Mouse (Mus musculus): ENCODE measurements around the gene Ptprd. TPM values are rescaled to one million over a fixed set of nuclear protein-coding genes. Genes with fewer than 3 reads are reported as not detected.

Gene Ptprd
- polyA plus RNA-seq, 1 experiment = 108 TPM

DNA sequence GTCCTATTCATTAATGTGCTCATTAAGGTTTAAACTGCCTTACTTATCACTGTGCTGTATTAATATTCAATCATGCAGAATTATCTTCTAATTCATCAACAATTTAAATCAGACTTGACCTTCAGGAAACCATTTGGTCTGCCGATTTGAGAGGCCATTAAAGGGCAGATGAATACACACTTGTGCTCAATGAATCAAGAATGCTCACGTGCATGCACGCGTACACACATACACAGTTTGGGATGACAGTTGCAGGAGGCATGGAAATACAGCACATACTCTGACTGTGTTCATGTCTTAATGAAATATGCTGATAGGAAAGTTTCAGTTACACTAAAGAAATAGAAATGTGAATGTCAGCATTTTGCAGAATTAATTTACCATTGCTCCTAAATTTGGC is 2066.8 kb downstream of the Ptprd start:
- TF ChIP-seq POLR2A (IDR thresholded peaks at IDR 0.05; ENCODE audit: borderline replicate concordance, insufficient read depth, low read length) (no peak), CTCF (IDR thresholded peaks at IDR 0.05; ENCODE audit: borderline replicate concordance, insufficient read depth, low read depth, low read length) (no peak)
- 72% methylated on average over 4 of the region's 4 CpGs for WGBS
- H3K27ac ChIP-seq (ENCODE audit: insufficient read depth, low read length) = no peak overlapping the region
- H3K4me1 ChIP-seq (ENCODE audit: control insufficient read depth, insufficient read depth, low read length) = no peaks in the 10 kb centered on the region; the same call in 1 of the 2 replicates
- no peaks in the 10 kb centered on the region; the same call in 1 of the 2 replicates for H3K27me3 ChIP-seq (ENCODE audit: control insufficient read depth, insufficient read depth, low read length)
- no peak for DNase-seq
- no peak overlapping the region for H3K4me3 ChIP-seq (replicated peaks; ENCODE audit: insufficient read depth, low read depth, low read length)

DNA sequence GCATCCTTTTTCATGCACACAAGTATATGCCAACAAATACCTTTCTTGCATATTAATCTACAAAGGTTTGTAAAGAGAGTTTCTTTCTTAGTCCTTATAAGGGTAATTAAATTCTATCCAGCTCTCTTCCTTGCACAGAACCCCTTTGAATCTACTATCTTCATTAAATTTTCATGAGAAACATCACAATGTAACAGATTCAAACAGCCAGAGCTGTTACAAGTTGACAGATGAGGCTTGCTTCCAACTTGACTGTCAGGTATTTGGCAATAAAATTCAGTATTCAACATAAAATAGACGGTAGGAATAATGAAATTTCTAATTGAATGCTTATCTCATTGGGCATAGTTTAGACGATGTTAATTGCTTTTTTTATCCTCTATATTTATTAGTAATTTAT is 2067.4 kb downstream of the Ptprd start:
- Histone ChIP-seq H3K4me3 (replicated peaks; ENCODE audit: insufficient read depth, low read depth, low read length) (no peak overlapping the region), H3K27me3 (ENCODE audit: control insufficient read depth, insufficient read depth, low read length) (no peaks in the 10 kb centered on the region; the same call in 1 of the 2 replicates), H3K4me1 (ENCODE audit: control insufficient read depth, insufficient read depth, low read length) (no peaks in the 10 kb centered on the region; the same call in 1 of the 2 replicates), H3K27ac (ENCODE audit: insufficient read depth, low read length) (no peak overlapping the region)
- TF ChIP-seq CTCF (IDR thresholded peaks at IDR 0.05; ENCODE audit: borderline replicate concordance, insufficient read depth, low read depth, low read length) = no peak
- no peak for TF ChIP-seq POLR2A (IDR thresholded peaks at IDR 0.05; ENCODE audit: borderline replicate concordance, insufficient read depth, low read length)
- WGBS = 2% methylated on average over 2 of the region's 2 CpGs
- peak in 1 of 2 experiments; percentile 20 for DNase-seq

DNA sequence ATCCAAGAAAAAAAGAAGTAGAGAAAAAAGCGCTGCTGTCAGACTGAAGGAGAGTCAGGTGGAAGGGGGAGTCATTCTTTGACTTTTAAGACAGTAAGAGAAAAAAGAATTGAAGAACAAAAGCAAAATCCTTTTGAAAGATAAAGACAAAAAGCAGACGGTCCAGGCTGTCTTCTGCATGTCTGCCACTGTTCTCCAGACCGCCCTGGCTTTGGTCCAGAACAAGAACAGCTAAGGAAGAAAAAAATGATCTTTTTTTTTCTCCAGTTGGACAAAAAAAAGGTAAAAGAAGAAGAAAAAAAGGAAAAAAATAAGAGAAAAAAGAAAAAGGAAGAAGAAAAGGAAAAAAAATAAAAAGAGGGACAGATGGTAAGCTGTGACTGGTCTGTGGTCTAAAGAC is 2073.9 kb downstream of the Ptprd start:
- Histone ChIP-seq H3K4me1 (ENCODE audit: control insufficient read depth, insufficient read depth, low read length) (no peaks in the 10 kb centered on the region), H3K4me3 (replicated peaks; ENCODE audit: insufficient read depth, low read depth, low read length) (no peak overlapping the region), H3K27ac (ENCODE audit: insufficient read depth, low read length) (no peak overlapping the region), H3K27me3 (ENCODE audit: control insufficient read depth, insufficient read depth, low read length) (no peaks in the 10 kb centered on the region)
- peak in 1 of 2 experiments; percentile 24 for DNase-seq
- TF ChIP-seq POLR2A (IDR thresholded peaks at IDR 0.05; ENCODE audit: borderline replicate concordance, insufficient read depth, low read length) = no peak
- TF ChIP-seq CTCF (IDR thresholded peaks at IDR 0.05; ENCODE audit: borderline replicate concordance, insufficient read depth, low read depth, low read length) = no peak
- 68% methylated on average over 3 of the region's 3 CpGs for WGBS

DNA sequence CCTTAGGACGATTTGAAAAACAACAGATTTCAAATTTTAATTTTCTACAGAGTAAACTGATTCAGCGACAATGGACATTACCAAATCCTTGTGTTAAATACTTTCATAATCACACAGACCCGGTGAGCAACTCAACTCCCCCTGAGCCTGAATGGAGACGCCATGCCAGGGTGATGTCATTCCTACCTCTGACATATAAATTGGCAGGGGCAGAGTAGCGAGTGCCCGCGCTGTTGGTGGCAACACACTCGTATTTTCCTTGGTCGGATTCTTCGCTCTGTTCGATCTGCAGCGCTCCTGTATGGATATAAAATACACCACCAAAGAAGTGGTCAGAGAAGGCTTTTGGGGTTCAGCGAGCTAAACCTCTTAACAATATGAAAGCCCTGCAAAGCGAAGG is 2075.1 kb downstream of the Ptprd start:
- TF ChIP-seq POLR2A (IDR thresholded peaks at IDR 0.05; ENCODE audit: borderline replicate concordance, insufficient read depth, low read length) = no peak
- no peak for TF ChIP-seq CTCF (IDR thresholded peaks at IDR 0.05; ENCODE audit: borderline replicate concordance, insufficient read depth, low read depth, low read length)
- DNase-seq = peak; percentile 44 to 55
- Histone ChIP-seq H3K4me1 (ENCODE audit: control insufficient read depth, insufficient read depth, low read length) (no peaks in the 10 kb centered on the region), H3K4me3 (replicated peaks; ENCODE audit: insufficient read depth, low read depth, low read length) (no peak overlapping the region), H3K27ac (ENCODE audit: insufficient read depth, low read length) (no peak overlapping the region), H3K27me3 (ENCODE audit: control insufficient read depth, insufficient read depth, low read length) (no peaks in the 10 kb centered on the region)
- 79% methylated on average over 14 of the region's 14 CpGs for WGBS

DNA sequence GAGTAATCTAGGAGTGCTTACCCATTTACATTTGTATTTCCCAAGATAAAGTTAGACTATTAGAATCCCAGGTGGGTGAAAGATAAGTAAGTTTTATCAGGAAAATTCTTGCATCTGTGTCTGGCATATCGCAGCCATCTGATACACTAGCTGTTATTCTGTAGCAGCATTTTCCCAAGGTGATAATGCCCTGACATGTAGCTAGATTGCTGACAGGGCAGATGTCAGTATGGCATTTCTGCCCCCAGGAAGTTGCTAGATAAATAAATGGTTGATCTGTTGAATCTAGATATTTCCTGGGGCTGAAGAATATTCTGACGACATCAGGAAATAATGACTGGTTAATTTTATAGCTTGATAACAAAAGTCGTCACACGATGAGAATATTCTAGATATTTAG is 2119.9 kb downstream of the Ptprd start:
- 98% methylated on average over 4 of the region's 4 CpGs for WGBS
- H3K4me3 ChIP-seq (replicated peaks; ENCODE audit: insufficient read depth, low read depth, low read length) = no peak overlapping the region
- no peak for DNase-seq
- no peak for TF ChIP-seq CTCF (IDR thresholded peaks at IDR 0.05; ENCODE audit: borderline replicate concordance, insufficient read depth, low read depth, low read length)
- no peak for TF ChIP-seq POLR2A (IDR thresholded peaks at IDR 0.05; ENCODE audit: borderline replicate concordance, insufficient read depth, low read length)
- H3K27ac ChIP-seq (ENCODE audit: insufficient read depth, low read length) = no peak overlapping the region
- H3K4me1 ChIP-seq (ENCODE audit: control insufficient read depth, insufficient read depth, low read length) = peaks cover 4% of the 10 kb centered on the region; the same call in 1 of the 2 replicates
- H3K27me3 ChIP-seq (ENCODE audit: control insufficient read depth, insufficient read depth, low read length) = no peaks in the 10 kb centered on the region

DNA sequence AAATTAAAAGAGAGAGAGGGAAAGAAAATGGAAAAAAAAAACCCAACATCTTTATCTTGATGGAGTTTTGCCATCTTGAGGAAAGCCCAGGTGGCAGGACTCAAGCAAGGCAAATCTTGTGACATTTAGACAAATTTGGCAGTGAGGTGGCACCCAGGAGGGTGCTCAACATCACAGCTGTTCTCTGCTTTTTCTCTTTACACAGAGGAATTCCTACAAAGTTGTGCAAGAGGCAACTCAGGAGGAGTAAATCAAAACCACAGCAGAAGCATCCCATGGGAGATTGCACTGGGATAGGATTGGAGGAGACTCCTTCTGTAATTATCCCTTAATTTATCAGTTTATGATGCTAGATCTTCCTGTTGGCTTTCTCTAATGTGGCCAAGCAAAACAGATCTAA is 2121.9 kb downstream of the Ptprd start:
- Histone ChIP-seq H3K4me1 (ENCODE audit: control insufficient read depth, insufficient read depth, low read length) (peaks cover 4% of the 10 kb centered on the region; the same call in 1 of the 2 replicates), H3K4me3 (replicated peaks; ENCODE audit: insufficient read depth, low read depth, low read length) (no peak overlapping the region), H3K27ac (ENCODE audit: insufficient read depth, low read length) (no peak overlapping the region), H3K27me3 (ENCODE audit: control insufficient read depth, insufficient read depth, low read length) (no peaks in the 10 kb centered on the region)
- DNase-seq = peak; percentile 26 to 46
- no peak for TF ChIP-seq POLR2A (IDR thresholded peaks at IDR 0.05; ENCODE audit: borderline replicate concordance, insufficient read depth, low read length)
- no peak for TF ChIP-seq CTCF (IDR thresholded peaks at IDR 0.05; ENCODE audit: borderline replicate concordance, insufficient read depth, low read depth, low read length)

DNA sequence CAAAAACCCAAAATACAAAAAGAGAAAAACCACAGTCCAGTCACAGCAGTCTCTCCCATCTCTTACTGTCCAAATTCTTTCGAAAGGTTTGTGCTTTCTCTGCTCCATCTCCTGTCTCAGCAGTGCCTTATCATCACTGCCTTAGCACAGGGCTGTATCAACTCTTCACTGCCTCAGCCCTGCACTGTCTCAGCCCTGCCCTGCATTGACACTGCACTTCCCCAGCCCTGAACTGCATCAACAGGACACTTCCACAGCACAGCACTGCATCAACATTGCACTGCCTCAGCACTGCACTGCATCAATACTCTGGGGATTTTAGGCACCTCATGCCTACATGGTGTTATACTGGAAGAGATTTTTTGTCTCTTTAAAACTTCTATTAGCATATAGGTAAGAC is 2135.7 kb downstream of the Ptprd start:
- Histone ChIP-seq H3K4me1 (ENCODE audit: control insufficient read depth, insufficient read depth, low read length) (peaks cover 2% of the 10 kb centered on the region; the same call in 1 of the 2 replicates), H3K27ac (ENCODE audit: insufficient read depth, low read length) (no peak overlapping the region), H3K27me3 (ENCODE audit: control insufficient read depth, insufficient read depth, low read length) (no peaks in the 10 kb centered on the region), H3K4me3 (replicated peaks; ENCODE audit: insufficient read depth, low read depth, low read length) (no peak overlapping the region)
- DNase-seq = no peak
- TF ChIP-seq POLR2A (IDR thresholded peaks at IDR 0.05; ENCODE audit: borderline replicate concordance, insufficient read depth, low read length) (no peak), CTCF (IDR thresholded peaks at IDR 0.05; ENCODE audit: borderline replicate concordance, insufficient read depth, low read depth, low read length) (no peak)
- whole genome bisulfite sequencing = 91% methylated on average over 1 of the region's 1 CpGs

- Histone ChIP-seq H3K4me3 (replicated peaks; ENCODE audit: insufficient read depth, low read depth, low read length) (no peak overlapping the region), H3K27ac (ENCODE audit: insufficient read depth, low read length) (no peak overlapping the region), H3K27me3 (ENCODE audit: control insufficient read depth, insufficient read depth, low read length) (no peaks in the 10 kb centered on the region), H3K4me1 (ENCODE audit: control insufficient read depth, insufficient read depth, low read length) (peaks cover 2% of the 10 kb centered on the region; the same call in 1 of the 2 replicates)
- WGBS = 95% methylated on average over 3 of the region's 3 CpGs
- TF ChIP-seq POLR2A (IDR thresholded peaks at IDR 0.05; ENCODE audit: borderline replicate concordance, insufficient read depth, low read length) (no peak), CTCF (IDR thresholded peaks at IDR 0.05; ENCODE audit: borderline replicate concordance, insufficient read depth, low read depth, low read length) (no peak)
- no peak for DNase-seq
These were observed 2138.5 kb downstream of the Ptprd start for GRCm38 (mm10) chr4:76073286-76073685.
